Mouse (Mus musculus) stomach, postnatal 0 days (tissue): Measurements from ENCODE around the gene Eya4.

Experiments
- CTCF ChIP-seq: IDR thresholded peaks from 2 replicates; pipeline ENCODE4 v1.5.1; 2016; ENCODE audit warnings: antibody characterized with exemption, low read depth, mild to moderate bottlenecking, moderate library complexity
- EP300 ChIP-seq: optimal IDR thresholded peaks from 2 replicates; pipeline ENCODE3; 2016; ENCODE audit warnings: antibody characterized with exemption

- TF ChIP-seq CTCF (no peak), EP300 (no peak)
Measured at GRCm38 (mm10) chr10:23394556-23395245, 44.1 kb upstream of the Eya4 start.
